Mouse (Mus musculus) MN1 (cell line): ENCODE data around the gene Cfap61.

Source experiments
- DNase-seq: peaks from one replicate; pipeline ENCODE4 v3.0.0-alpha.2; 2016; ENCODE audit warnings: low spot score

The Cfap61 gene

DNA sequence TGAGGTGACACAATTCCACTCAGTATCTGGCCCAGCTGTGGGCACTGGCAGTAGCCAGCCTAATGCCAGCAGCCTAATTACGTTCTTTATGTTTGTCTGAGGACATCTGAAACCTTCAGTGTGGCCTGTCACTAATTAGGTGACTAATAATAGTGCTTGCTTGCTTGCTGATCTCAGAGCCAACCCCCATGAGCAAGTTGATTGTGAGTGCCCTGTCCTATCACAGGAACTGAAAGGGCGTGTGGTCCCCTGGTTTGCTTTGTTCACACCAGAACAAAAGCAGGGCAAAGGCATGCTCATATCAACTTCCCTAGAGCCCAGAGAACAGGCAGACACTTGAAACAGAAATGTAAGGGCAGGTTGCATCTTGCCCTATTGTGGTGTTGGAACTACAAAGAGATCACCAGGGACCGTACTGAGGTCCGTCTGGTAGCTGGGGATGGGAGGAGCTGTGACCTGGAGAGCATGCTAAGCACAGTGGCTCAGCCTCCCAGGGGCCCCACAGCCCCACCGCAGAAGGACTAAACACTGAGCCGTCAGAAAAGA is 148.8 kb downstream of the Cfap61 start:
- DNase-seq, result peak; percentile 44

DNA sequence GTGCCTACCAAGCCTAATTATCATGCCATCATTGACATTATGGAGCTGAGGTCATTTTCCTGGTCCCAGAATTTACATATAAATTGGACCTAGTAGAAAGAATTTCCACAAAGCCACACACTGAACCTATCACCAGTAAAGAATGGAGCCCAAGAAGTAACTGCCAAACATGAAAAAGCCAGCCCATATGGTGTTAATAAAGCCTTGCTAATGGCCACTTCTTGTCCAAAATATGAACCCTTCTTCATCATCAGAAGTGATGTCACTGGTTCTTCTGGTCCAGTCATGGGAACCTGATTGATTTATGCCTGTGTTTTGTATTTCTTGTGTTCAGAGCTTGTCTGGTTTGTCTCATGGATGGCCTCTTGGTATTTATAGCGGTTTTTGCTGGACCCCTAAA is 152.8 kb downstream of the Cfap61 start:
- no peak for DNase-seq

DNA sequence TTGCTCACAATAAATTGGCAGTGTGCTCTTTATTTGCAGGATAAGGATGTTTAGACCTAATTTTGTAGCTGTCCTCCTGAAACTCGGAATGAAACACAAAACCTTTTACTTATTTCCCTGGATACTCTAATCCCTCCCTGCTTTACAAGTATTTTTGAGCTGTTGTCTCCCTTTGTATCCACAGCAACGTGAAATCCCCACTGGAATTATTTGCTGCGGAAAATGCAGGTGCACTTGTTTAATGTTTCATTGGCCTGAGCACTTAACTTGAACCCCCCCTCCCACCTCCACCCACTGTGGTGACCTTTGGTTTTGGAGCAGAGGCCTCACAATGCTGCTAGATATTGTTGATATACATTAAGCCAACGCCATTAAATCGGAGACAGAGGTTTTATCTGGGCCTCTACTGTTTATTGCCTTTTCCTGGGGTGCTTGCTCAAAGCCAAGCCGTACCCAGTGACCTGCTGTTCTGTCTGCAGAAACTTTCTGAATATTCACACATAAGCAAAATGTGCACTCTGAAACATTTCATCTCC is 154.6 kb downstream of the Cfap61 start:
- DNase-seq, result no peak

DNA sequence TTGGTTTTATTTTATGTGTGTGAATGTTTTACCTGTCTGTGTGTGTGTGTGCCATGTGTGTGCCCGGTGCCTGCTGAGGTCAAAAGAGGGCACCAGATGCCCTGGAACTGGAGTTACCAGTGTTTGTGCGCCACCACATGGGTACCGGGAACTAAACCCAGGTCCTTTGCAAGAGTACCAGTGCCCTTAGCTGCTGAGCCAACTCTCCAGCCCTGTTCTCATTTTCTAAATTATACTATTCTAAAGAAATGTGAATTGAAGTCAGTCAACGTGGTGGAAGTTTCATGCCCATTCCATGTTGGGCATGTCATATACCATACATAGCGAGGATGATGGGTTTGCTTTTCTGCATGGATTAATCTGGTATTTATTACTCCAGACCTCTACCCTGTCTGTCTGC is 162.9 kb downstream of the Cfap61 start:
- DNase-seq, result no peak

DNA sequence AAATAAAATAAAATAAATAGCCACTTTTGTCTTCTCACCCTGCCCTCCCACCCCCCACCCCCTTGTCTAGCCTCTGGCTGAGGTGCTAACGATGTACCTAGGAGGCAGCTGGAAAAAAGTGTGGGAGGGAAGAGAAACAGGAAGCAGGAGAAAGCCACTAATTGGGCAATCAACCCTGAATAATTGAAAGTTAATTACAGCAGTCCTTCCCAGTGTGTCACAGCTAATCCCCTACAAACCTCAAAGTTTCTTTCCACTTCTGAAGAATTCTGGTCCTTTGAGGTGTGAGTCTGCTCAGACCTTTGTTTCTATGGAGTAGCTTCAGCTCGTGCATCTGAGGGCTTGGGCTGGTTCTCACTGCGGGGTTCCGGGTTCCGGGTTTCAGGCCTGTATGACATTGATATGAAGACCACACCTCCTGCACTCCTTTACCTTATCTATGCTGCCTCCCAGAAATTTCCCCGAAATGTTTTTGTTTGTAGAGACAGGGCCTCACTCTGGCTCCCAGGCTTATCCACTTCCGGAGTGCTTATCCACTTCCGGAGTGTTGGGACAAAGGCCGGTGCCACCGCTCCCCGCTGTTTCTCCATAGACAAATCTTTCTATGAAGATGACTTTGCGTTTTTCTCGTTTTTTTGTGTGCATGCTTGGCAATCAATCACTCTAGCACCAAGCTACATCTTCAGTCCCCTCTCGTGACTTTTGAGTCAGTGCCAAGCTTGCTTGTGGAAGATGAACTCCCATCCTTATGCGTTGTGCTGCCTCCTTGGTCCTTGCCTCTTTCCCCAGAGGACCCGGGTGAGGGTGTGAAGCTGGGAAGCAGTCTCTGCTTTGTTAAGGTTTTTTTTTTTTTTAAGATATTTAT is 164.5 kb downstream of the Cfap61 start:
- no peak for DNase-seq

DNA sequence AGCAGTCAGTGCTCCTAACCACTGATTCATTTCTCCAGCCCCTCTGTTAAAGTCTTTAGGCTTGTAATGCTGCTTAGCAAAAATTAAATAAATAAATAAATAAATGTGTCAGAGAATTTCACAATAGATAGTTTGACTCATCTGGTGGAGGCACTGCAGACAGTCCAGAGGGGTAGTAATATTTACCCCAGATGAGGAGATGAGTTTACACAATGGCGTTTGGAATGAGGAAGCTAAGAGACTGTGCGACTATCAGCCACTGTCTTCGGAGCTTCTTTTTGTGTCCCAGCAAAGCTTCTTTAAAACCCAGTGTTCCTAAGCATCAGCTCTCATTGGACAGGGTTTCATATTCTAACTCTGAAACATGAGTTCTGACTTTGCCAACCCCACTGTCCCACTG is 165.3 kb downstream of the Cfap61 start:
- DNase-seq, result no peak

DNA sequence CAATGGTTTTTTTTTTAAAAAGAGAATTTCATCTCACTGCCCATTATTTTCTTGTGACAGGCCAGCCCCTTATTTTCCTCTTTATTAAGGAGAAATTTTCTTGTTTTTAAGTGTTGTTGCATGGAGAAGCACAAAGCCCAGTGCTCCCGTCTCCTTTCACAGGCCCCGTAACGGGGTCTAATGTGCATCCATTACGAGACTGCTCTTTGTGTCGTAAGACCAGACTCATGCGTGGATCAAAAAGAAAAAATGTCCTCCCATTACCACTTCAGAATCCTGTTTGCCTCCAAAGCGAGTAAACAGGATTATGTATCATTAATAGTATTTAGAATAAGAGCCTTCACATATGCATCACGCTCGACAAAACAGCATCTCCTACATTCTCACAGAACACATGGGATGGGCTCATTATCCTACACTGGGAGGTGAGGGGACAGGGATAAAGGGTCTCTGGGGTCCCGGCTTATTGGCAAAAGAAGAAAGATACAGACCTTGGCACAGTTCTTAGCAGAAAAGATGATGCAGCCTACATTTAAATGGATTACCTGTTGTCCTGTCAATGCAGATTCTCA is 166.0 kb downstream of the Cfap61 start:
- no peak for DNase-seq

DNA sequence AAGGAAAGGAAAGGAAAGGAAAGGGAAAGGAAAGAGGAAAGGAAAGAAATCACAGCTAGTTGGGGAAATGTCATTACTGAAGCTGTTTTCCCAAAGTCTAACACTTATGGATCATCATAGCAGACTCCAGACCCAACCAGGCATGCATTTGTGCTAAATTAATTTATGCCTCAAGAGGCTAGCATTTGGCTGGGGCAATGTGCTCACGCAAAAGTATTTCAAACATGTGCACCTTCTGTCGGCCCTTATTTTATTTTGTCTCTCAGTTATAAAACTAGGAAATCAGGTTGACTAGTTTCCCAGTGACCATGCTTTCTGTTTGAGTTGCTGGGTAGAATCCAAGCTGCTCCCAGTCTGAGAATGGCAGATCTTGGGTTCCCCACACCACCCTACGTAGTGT is 168.0 kb downstream of the Cfap61 start:
- DNase-seq, result no peak

DNA sequence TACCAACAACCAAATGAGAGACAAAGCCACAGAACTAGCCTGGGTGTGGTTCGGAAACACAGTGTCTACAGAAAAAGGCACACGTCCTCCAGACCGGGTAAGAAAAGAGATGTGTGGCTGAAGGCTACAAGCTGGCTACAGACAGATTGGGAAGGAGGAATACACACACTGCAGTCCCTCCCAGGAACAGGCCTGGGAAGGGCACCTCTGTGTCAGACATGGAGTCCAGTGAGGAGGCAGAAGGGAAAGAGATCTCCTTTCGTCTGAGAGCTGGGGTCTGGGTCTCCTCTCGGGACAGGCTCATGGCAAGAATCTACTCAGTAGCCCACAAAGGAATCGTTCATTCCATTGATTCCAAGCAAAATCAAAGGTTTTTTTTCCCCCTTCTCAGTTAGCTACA is 170.8 kb downstream of the Cfap61 start:
- no peak for DNase-seq

DNA sequence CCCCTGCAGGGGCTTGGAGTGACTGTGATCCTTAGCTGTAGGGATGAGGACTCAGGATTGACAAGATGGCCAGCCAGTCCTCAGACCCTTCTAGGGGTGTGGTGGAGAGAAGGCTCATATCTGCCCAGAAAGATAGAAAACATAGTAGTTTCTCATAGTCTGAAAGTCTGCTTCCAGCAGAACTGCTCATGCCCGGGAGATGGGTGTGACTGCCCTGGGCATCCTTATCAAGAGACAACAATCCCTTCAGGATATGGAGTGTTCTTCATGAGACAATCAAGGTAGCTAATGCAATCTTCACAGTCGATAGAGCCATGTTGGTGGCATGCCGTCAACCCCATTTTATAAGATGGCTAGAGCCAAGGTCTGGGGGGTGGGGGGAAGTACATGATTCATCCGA is 173.4 kb downstream of the Cfap61 start:
- no peak for DNase-seq

DNA sequence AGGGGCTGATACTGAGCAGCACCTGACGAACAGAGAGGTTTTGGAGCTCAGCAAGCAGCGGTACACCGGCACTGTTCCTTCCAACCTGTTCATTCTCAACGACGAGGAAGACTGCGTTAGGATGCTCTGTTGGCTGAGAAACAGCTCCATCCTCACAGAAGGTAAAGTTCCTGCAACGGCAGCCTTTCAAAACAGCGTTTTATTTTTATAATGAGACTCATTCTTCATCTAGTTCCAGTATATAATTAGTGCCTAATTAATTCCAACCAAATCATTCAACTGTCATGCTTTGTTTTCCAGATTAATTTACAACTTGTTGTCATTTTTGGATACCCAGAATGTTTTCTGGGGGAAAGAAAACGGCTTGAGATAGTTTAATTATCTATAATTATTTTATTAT is 175.3 kb downstream of the Cfap61 start:
- no peak for DNase-seq

DNA sequence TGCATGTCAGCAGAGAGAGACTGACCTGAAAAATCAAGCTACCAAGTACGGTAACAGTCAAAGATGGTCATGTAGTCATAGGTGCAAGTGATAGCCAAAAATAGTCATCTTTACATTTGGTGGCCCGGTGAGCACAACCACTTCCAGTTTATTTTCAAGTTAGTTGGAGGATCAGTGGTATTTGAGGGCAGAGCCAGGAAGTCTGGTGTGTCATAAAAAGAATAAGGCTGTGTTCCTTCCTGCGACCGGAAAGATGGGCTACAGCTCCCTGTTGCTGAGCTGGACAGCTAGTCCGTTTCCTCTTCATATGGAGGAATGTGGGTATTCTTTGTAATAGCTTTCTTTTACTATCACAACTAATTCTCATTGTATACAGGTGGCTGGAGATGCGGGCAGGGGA is 181.7 kb downstream of the Cfap61 start:
- DNase-seq, result no peak

DNA sequence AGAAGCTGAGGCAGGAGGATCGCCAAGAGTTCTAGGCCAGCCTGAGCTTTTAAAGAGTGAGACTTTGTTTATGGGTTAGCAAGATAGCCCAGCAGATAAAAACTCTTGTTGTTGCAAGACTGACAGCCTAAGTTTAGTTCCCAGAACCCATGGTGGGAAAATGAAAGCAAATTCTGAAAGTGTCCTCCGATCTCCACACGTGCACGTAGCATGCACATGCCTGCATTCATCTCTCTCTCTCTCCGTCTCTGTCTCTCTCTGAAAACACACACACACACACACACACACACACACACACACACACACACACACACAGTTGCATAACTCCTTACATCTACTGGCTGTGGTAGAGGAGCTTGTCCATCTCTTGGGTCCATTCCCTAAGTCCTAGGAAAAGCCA is 182.1 kb downstream of the Cfap61 start:
- no peak for DNase-seq

DNA sequence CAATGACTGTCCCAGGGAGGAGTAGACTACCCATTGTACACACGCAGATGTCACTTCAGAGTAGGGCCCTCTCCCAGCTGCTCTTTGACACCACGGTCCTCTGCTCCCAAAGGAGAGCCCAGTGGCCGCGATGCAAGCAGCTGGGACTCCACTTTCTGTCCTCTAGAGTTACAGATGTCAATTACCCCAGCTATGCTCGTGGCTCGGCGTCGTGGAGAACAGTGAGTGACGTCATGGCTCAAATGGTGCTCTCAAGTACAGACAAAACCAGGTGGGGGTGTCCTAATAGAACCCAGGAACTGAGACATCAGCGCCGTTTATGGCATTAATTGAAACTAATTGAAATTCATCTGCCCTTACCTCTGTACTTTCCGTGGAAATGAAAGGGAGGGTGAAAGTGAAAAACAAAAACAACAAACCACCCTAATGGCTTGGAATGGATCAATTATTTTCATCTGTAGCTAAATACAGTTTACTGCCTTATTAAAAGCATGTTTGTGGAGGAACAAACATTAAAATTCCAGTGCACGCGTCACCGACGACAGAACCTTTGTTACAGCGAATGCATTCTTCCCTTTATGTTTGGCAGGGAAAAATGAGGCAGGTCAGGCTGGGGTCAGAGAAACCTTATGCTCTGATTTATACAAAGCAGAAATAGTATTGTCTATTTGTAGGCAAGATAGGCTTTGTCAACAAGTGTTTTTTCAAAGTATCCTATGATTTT is 182.8 kb downstream of the Cfap61 start:
- DNase-seq, result no peak

DNA sequence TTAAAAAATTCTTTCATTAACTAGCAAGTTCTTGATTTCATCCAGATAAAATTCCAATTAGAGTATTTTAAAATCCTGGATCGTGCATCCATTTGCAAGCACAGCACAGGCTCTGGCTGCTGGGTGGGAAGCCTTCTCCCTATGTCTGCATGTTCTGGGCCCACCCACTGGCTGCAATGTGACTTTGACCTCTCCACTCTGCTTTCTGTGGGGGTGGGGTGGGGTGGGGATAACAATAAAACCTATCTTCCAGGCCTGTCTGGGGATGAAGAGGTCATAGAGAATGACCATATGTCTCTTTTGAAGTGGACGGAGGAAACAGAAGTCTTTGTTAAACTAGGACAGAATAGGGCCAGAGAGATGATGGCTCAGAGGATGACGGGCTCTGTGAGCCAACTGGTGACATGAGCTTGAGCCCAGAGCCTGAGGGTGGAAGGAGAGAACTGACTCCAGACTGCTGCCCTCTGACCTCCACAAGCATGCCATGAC is 183.4 kb downstream of the Cfap61 start:
- no peak for DNase-seq

DNA sequence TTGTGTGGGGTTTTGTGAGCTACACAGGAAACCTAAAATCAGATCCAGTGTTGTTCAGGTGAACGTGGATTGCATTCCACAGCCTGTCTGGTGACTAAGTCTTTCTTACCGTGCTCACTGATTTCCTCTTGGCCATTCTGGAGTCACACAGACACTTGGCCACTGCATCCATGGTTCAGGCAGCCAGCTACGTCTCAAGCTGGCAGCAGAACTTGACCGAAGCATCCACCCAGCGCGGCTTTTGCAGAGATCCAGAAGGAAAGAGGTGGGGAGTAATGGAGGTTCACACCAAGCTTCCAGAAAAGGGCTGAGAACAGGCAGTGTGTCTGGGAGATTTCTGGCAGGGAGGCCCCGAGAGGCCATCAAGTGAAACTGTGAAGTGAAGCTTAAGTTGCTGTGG is 187.0 kb downstream of the Cfap61 start:
- DNase-seq, result no peak

DNA sequence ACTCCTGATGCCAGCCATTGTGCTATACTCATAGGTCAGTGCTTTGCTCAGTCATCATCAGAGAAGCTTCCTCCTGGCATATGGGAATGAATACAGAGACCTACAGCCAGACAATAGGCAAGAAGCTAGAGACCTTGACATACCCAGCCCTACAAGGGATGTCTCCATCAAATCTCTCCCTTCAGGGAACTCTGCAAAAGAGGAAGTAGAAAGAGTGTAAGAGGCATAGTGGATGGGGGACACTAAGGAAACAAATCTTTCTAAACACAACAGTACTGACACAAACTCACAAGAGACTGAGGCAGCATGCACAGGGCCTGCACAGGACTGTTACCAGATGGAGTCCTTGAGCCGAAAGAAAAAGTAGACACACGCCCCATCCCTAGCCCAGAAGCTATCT is 190.5 kb downstream of the Cfap61 start:
- no peak for DNase-seq

DNA sequence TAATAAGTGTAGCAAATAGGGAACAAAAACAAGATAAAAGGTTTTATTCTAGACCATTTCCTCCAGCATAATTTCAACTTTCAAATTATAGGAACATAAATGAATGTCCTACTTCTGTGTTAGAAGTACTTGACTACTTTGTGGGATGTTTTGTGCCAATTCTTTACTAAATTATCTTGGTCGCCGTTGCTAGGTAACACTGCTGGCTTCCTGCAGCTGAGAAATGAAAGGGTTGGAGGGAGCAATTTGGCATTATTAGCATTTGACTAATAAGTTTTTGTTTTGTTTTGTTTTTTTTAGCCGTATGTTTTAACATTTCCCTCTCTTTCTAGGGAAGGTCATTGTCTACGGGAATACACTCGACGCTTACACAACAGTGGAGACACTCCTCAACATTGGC is 194.0 kb downstream of the Cfap61 start:
- no peak for DNase-seq

DNA sequence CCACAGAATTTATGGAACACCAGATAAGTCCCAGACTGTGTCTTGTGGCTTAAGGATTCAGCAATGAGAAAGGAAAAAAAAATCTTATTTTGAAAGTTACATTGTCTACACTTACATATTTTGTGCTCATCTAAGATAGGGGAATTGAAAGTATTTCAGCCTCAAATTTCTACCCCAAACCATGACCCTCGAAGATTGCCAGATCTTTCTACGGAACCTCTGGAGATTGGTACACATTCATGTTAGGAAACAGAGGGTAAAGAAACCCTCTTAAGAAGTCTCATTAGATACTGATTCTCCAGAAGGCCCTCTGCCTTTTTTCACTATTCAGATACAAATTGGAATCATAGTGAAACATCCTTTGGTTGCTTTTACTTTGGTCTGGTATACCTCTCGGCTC is 195.9 kb downstream of the Cfap61 start:
- DNase-seq, result no peak

DNA sequence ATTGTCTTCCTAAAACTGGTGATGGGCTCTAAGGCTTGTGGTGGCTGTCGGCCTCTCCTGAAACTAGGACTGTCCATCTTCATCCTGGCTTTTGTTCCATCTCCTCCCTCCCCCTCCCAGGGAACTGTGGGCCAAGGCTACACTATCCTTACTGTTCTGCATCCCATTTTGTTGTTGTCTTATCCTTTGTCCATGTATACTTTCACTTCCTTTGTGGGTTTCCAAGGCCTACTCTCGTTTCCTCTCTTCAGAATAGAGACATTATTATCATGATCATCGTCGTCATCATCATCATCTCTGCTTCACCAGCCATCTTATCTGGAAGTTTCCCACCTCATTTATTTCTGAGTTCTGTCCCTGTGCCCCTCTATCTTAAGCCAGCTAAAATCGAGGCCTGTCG is 199.7 kb downstream of the Cfap61 start:
- DNase-seq, result no peak

DNA sequence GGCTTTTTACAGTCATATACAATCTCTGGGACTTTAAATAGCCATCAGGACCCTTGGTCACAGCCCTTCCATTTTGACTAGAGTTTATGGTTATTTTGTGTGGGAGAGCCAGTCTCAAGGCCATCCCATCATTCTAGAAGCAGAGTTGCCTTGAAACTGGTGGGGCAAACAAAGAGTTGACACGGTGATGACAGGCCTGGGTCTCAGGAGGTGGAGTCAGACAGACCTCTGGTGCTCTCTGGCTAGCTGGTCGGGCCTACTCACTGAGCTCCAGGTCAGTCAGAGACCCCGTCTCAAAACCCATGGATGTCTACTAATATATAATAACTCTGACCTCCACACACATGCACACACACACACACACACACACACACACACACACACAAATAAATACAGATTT is 206.1 kb downstream of the Cfap61 start:
- no peak for DNase-seq

DNA sequence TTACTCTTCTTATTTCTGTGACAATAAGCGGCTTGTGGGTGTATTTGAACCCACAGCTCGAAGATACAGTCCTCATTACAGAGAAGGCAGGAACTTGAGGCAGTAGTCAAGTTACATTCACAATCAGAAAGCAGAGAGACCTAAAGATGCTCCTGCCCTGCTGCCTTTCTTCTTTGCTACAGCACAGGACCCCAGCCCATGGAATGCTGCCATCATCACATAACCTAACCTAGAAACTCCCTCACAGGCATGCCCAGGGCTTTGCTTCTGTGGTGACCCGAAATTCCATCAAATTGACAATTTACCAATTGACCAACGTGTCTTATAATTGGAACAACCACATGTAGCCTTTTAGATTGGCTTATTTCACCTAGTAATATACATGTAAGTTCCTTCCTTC is 212.7 kb downstream of the Cfap61 start:
- DNase-seq, result no peak

DNA sequence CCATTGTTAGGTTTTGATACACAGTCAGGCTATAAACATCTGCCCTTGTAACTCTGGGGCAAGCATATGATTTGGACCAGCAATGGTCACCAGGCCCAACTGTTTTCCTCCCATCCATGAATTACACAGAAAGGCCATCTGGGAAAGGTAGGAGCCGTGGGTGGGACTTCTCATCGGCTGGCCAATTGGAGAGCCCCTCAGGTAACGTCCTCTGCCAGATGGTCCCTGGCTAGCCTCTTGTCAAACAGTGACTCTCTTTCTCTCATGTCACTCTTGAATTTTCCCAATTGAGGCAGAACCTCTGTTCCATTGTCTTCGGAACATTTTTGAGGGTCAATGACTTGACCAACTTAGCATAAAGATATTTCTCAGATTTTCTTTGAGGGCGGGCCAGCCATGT is 213.2 kb downstream of the Cfap61 start:
- DNase-seq, result no peak
